Mouse (Mus musculus) stomach, postnatal 0 days (tissue): ENCODE data around the gene P4ha3. TPM values are rescaled to one million over a fixed set of nuclear protein-coding genes. Genes with fewer than 3 reads are reported as not detected.
A peak's percentile ranks its signal among the peaks of the same experiment; 100 is the strongest.

Experiments used
- ATAC-seq: fragments of 200-750 bp; cut with Nextera tagmentation; 2 replicates; pipeline ENCODE4 v1.8.0; 2017; ENCODE audit not compliant: low FRiP score, low TSS enrichment
- DNase-seq: peaks from one replicate; pipeline ENCODE4 v3.0.0-alpha.2; 2016; ENCODE audit warnings: low spot score
- H3K27ac ChIP-seq: fragments of 300-500 bp; sonication (generic); replicated peaks from 2 replicates; pipeline ENCODE4 v1.5.1; 2014; ENCODE audit warnings: mild to moderate bottlenecking, control low read depth
- H3K27me3 ChIP-seq: fragments of 300-500 bp; sonication (generic); 2 replicates; pipeline ENCODE4 v1.6.1; 2014; ENCODE audit warnings: low read length; ENCODE audit not compliant: control insufficient read depth, insufficient read depth
- H3K36me3 ChIP-seq: fragments of 300-500 bp; sonication (generic); 2 replicates; pipeline ENCODE4 v1.6.1; 2014; ENCODE audit warnings: low read length, mixed read lengths; ENCODE audit not compliant: control insufficient read depth, insufficient read depth
- H3K4me1 ChIP-seq: fragments of 300-500 bp; sonication (generic); replicated peaks from 2 replicates; pipeline ENCODE4 v1.6.1; 2014; ENCODE audit warnings: antibody characterized with exemption; ENCODE audit not compliant: control insufficient read depth, insufficient read depth
- H3K4me2 ChIP-seq: fragments of 300-500 bp; sonication (generic); replicated peaks from 2 replicates; pipeline ENCODE4 v1.6.1; 2014; ENCODE audit warnings: low read depth, mild to moderate bottlenecking, control low read depth, moderate library complexity
- H3K4me3 ChIP-seq: fragments of 300-500 bp; sonication (generic); 2 replicates; pipeline ENCODE4 v1.5.1; 2014; ENCODE audit warnings: low read depth, low read length, control low read depth
- H3K9ac ChIP-seq: fragments of 300-500 bp; sonication (generic); 2 replicates; pipeline ENCODE4 v1.6.1; 2014; ENCODE audit warnings: mild to moderate bottlenecking, low read length, control low read depth, mixed read lengths
- H3K9me3 ChIP-seq: fragments of 300-500 bp; sonication (generic); 2 replicates; pipeline ENCODE4 v1.6.1; 2016; ENCODE audit warnings: low read length; ENCODE audit not compliant: control insufficient read depth
- CTCF ChIP-seq: IDR thresholded peaks from 2 replicates; pipeline ENCODE4 v1.5.1; 2016; ENCODE audit warnings: antibody characterized with exemption, low read depth, mild to moderate bottlenecking, moderate library complexity
- EP300 ChIP-seq: optimal IDR thresholded peaks from 2 replicates; pipeline ENCODE3; 2016; ENCODE audit warnings: antibody characterized with exemption
- WGBS: fragments of 180-500 bp; shearing (Covaris S2); extraction: QIAGEN DNeasy Blood & Tissue Kit; methylation state at CpG from one replicate; pipeline ENCODE4 v1.1.7; 2014; 5-methylcytosine and 5-hydroxymethylcytosine counted together
- polyA plus RNA-seq: library from polyadenylated mRNA; unstranded; fragments of >200 nt; fragmentation: Nextera tagmentation; extraction: Ambion mirVana; gene quantifications from 2 replicates; pipeline ENCODE4 v1.2.1, GENCODE M21; 2015

The P4ha3 gene
- polyA plus RNA-seq, 1 experiment from 2014 or later = 1.4 TPM

DNA sequence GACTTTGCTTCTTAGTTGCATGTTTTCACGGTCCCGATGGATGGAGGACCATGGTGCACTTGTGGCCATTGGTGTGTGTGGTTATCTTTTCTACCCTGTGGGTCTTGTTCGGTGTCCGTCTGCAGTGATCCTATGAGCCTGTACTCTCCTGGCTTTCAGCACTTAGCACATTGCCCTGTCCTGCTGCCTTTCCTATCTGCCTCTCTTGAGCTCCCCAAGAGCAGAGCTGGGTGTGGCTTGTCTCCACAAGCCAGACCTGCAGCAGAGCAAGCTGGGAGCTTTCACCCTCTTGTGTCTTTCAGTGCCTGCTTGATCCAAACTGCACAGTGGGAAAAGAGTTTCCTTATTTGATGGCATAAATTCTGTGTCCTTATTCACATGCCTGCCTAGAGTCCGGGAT, 32.2 kb downstream of the P4ha3 start:
- TF ChIP-seq CTCF = no peak
- no peak for TF ChIP-seq EP300
- Histone ChIP-seq H3K27ac (no peak overlapping the region), H3K9me3 (no peaks in the 10 kb centered on the region), H3K9ac (no peak overlapping the region), H3K4me1 (no peaks in the 10 kb centered on the region), H3K27me3 (no peaks in the 10 kb centered on the region), H3K4me3 (no peak overlapping the region), H3K36me3 (no peaks in the 10 kb centered on the region), H3K4me2 (no peak overlapping the region)
- DNase-seq (no peak), ATAC-seq (no peak)
- WGBS = 93% methylated on average over 5 of the region's 5 CpGs

DNA sequence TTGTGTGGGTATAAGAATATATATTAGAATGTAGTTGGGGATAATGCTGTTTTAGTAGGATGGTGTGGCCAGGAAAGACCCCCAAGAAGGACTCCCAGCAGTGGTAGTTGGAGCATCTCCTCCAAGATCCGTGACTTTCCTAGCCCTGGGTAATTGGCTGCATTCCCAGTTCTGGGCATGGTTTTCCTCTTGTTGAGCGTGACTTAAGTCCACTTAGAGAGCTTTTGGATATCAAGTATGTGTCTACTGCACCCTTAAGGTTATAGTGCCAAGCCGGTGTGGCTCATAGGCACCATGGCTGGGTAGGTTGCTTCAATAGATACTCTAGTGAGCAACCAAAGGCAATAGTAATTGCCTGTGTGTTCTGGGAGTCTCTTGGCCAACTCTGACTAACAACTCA, 38.4 kb downstream of the P4ha3 start:
- Histone ChIP-seq H3K4me1 (no peaks in the 10 kb centered on the region), H3K27me3 (no peaks in the 10 kb centered on the region), H3K9me3 (no peaks in the 10 kb centered on the region), H3K4me2 (no peak overlapping the region), H3K27ac (no peak overlapping the region), H3K36me3 (peaks cover 3% of the 10 kb centered on the region), H3K9ac (no peak overlapping the region), H3K4me3 (no peak overlapping the region)
- DNase-seq = no peak
- TF ChIP-seq CTCF (no peak), EP300 (no peak)
- ATAC-seq = no peak
- WGBS = 56% methylated on average over 3 of the region's 3 CpGs

DNA sequence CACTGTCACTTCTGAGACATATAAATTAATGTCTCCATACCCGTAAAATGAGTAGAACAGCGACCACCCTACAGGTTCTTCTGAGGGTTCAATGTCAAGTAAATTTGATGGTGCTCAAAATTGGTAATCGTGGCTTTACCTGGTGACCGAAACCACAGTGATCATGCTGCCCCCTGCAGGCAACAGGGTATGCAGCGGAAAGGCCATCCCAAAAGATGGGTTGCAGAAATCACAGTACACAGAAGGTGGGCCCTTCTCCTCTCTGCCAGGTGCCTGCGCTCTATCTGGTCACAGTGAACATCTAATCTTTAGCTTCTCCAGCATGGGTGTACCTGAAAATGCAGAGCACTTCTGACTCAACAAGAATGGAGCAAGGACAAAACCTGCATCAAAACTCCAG, 40.2 kb downstream of the P4ha3 start:
- Histone ChIP-seq H3K4me3 (no peak overlapping the region), H3K9ac (no peak overlapping the region), H3K27ac (no peak overlapping the region), H3K9me3 (no peaks in the 10 kb centered on the region), H3K27me3 (no peaks in the 10 kb centered on the region), H3K4me1 (no peaks in the 10 kb centered on the region), H3K4me2 (no peak overlapping the region), H3K36me3 (peaks cover 3% of the 10 kb centered on the region)
- TF ChIP-seq CTCF (peak; percentile 88), EP300 (no peak)
- peak; percentile 60 for DNase-seq
- no peak for ATAC-seq
- 63% methylated on average over 6 of the region's 6 CpGs for WGBS

DNA sequence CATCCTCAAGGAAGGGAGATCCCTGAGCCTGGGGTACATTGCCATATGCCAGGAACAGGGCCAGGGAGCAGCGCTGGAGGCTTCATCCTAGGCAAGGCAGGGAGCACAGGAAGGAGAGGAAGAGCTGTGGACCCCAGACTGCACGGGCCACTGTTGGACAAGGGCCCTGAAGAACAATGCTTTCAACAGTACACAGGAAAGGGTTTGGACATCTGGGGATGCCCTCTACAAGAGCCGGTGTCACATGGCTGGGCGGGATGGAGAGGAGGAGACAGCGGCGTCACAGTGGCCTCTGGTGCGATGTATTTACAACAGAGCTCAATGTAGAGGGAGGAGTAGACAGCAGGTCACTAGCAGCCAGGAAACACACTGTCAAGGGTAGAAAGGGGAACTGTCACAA, 42.2 kb downstream of the P4ha3 start:
- no peak overlapping the region for H3K9ac ChIP-seq
- no peaks in the 10 kb centered on the region for H3K27me3 ChIP-seq
- no peak overlapping the region for H3K27ac ChIP-seq
- no peak overlapping the region for H3K4me2 ChIP-seq
- no peak for TF ChIP-seq EP300
- TF ChIP-seq CTCF = no peak
- ATAC-seq = 0 out of 2 replicates have a peak, but pooled peaks have one; percentile 26
- H3K9me3 ChIP-seq = no peaks in the 10 kb centered on the region
- H3K4me1 ChIP-seq = no peaks in the 10 kb centered on the region
- WGBS = 84% methylated on average over 7 of the region's 7 CpGs
- H3K36me3 ChIP-seq = peaks cover 8% of the 10 kb centered on the region
- no peak for DNase-seq
- no peak overlapping the region for H3K4me3 ChIP-seq

DNA sequence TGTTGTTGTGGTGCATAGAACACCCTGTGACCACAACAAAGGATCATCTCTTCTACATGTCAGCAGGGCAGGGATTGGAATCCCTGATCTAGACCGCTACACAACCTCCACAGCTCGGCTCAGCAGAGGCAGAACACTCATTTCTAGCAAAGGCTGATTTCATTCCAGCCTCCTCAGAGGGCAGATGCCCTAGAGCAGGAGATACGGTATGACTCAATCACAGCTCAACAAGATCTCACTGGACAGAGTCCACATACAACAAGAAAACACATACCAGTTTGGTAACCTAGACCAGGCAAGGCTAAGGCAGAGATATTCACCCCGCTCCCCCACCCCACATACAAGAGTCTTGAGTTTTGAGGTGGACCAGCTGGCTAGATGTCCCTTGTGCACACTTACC, 43.3 kb downstream of the P4ha3 start:
- H3K4me2 ChIP-seq = no peak overlapping the region
- peaks cover 13% of the 10 kb centered on the region for H3K36me3 ChIP-seq
- no peak for ATAC-seq
- no peaks in the 10 kb centered on the region for H3K9me3 ChIP-seq
- H3K4me3 ChIP-seq = no peak overlapping the region
- H3K9ac ChIP-seq = no peak overlapping the region
- no peaks in the 10 kb centered on the region for H3K4me1 ChIP-seq
- WGBS = 82% methylated on average over 4 of the region's 4 CpGs
- H3K27me3 ChIP-seq = no peaks in the 10 kb centered on the region
- H3K27ac ChIP-seq = no peak overlapping the region
- no peak for TF ChIP-seq EP300
- TF ChIP-seq CTCF = no peak
- DNase-seq = no peak

DNA sequence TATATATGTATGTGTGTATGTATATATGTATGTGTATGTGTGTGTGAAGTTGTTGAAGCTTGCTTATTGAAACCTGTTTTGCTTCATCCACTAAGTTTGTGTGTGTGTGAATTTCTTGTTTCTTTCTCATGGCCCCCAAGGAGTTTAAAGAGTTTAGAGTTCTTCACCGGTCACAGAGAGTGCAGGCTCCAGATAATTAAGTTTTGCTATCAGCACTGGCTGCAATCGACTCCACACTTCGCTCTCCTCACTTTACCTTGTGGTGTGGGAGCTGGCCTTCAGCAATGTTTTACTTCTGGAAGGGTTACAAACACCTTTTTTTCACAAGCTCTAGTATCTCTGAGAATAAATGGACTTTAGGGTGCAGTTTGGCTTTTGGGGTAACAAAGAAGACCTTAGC, 45.9 kb downstream of the P4ha3 start:
- no peaks in the 10 kb centered on the region for H3K4me1 ChIP-seq
- no peak overlapping the region for H3K27ac ChIP-seq
- H3K9me3 ChIP-seq = no peaks in the 10 kb centered on the region
- H3K4me3 ChIP-seq = no peak overlapping the region
- H3K36me3 ChIP-seq = peaks cover 20% of the 10 kb centered on the region
- DNase-seq (no peak), ATAC-seq (no peak)
- H3K9ac ChIP-seq = no peak overlapping the region
- no peak overlapping the region for H3K4me2 ChIP-seq
- WGBS = 95% methylated on average over 3 of the region's 3 CpGs
- H3K27me3 ChIP-seq = no peaks in the 10 kb centered on the region
- TF ChIP-seq CTCF (no peak), EP300 (no peak)
